Mouse (Mus musculus) limb, embryonic 10.5 days (tissue): Measurements from ENCODE around the gene Atl1. TPM values are rescaled to one million over a fixed set of nuclear protein-coding genes. Genes with fewer than 3 reads are reported as not detected.

Source experiments
- DNase-seq: peaks from one replicate; pipeline ENCODE4 v3.0.0-alpha.2; 2017; ENCODE audit warnings: low spot score
- H3K27ac ChIP-seq: fragments of 300-500 bp; sonication (generic); 2 replicates; pipeline ENCODE4 v1.5.1; 2016; ENCODE audit warnings: mild to moderate bottlenecking
- H3K27me3 ChIP-seq: fragments of 300-500 bp; sonication (generic); 2 replicates; pipeline ENCODE4 v1.6.1; 2016; ENCODE audit warnings: low read depth, mild to moderate bottlenecking; ENCODE audit not compliant: poor library complexity, severe bottlenecking
- H3K36me3 ChIP-seq: fragments of 300-500 bp; sonication (generic); 2 replicates; pipeline ENCODE4 v1.6.1; 2016; ENCODE audit warnings: mild to moderate bottlenecking, moderate library complexity
- H3K4me1 ChIP-seq: fragments of 300-500 bp; sonication (generic); 2 replicates; pipeline ENCODE4 v1.6.1; 2016
- H3K4me3 ChIP-seq: fragments of 300-500 bp; sonication (generic); 2 replicates; pipeline ENCODE4 v1.5.1; 2016; ENCODE audit warnings: mild to moderate bottlenecking, moderate library complexity
- H3K9me3 ChIP-seq: fragments of 300-500 bp; sonication (generic); replicated peaks from 2 replicates; pipeline ENCODE4 v1.6.1; 2016; ENCODE audit warnings: mild to moderate bottlenecking
- WGBS: fragments of 180-500 bp; shearing (Covaris S2); methylation state at CpG from one replicate; pipeline ENCODE4 v1.1.7; 2016; 5-methylcytosine and 5-hydroxymethylcytosine counted together
- polyA plus RNA-seq: library from polyadenylated mRNA; unstranded; fragments of >200 nt; fragmentation: Nextera tagmentation; extraction: Ambion mirVana; gene quantifications from 2 replicates; pipeline ENCODE4 v1.2.1, GENCODE M21; 2016

Atl1 gene
- polyA plus RNA-seq, 1 experiment from 2014 or later: 4.7 TPM

- 86% methylated on average over 5 of the region's 5 CpGs for WGBS
- Histone ChIP-seq H3K36me3 (peaks cover 24% of the 10 kb centered on the region; the same call in 1 of the 2 replicates), H3K4me3 (no peak overlapping the region), H3K27ac (no peak overlapping the region), H3K27me3 (no peaks in the 10 kb centered on the region), H3K4me1 (no peaks in the 10 kb centered on the region), H3K9me3 (no peaks in the 10 kb centered on the region)
- no peak for DNase-seq
These were observed 28.9 kb upstream of the Atl1 start for GRCm38 (mm10) chr12:69863505-69863904.

GRCm38 (mm10) chr12:69864164-69864692 is 28.2 kb upstream of the Atl1 start:
- Histone ChIP-seq H3K4me3 (no peak overlapping the region), H3K9me3 (no peaks in the 10 kb centered on the region), H3K27me3 (no peaks in the 10 kb centered on the region), H3K27ac (no peak overlapping the region), H3K36me3 (peaks cover 24% of the 10 kb centered on the region; the same call in 1 of the 2 replicates), H3K4me1 (no peaks in the 10 kb centered on the region)
- DNase-seq: no peak
- WGBS: 72% methylated on average over 4 of the region's 4 CpGs

GRCm38 (mm10) chr12:69867338-69867737 is 25.1 kb upstream of the Atl1 start:
- H3K9me3 ChIP-seq: no peaks in the 10 kb centered on the region
- H3K4me3 ChIP-seq: no peak overlapping the region
- H3K27me3 ChIP-seq: no peaks in the 10 kb centered on the region
- WGBS: 85% methylated on average over 5 of the region's 5 CpGs
- no peaks in the 10 kb centered on the region for H3K4me1 ChIP-seq
- H3K36me3 ChIP-seq: peaks cover 37% of the 10 kb centered on the region
- no peak for DNase-seq
- no peak overlapping the region for H3K27ac ChIP-seq

GRCm38 (mm10) chr12:69871632-69872031 is 20.8 kb upstream of the Atl1 start:
- H3K27me3 ChIP-seq: no peaks in the 10 kb centered on the region
- no peaks in the 10 kb centered on the region for H3K9me3 ChIP-seq
- no peak overlapping the region for H3K4me3 ChIP-seq
- H3K36me3 ChIP-seq: peaks cover 26% of the 10 kb centered on the region
- H3K27ac ChIP-seq: no peak overlapping the region
- no peaks in the 10 kb centered on the region for H3K4me1 ChIP-seq
- no peak for DNase-seq
- 97% methylated on average over 5 of the region's 5 CpGs for WGBS

GRCm38 (mm10) chr12:69877842-69878363 is 14.5 kb upstream of the Atl1 start:
- 88% methylated on average over 9 of the region's 9 CpGs for WGBS
- Histone ChIP-seq H3K36me3 (peaks cover 5% of the 10 kb centered on the region; the same call in 1 of the 2 replicates), H3K4me1 (peaks cover 25% of the 10 kb centered on the region), H3K4me3 (no peak overlapping the region), H3K27me3 (no peaks in the 10 kb centered on the region), H3K27ac (no peak overlapping the region), H3K9me3 (no peaks in the 10 kb centered on the region)
- DNase-seq: no peak

GRCm38 (mm10) chr12:69879172-69879665 is 13.2 kb upstream of the Atl1 start:
- DNase-seq: no peak
- Histone ChIP-seq H3K27me3 (no peaks in the 10 kb centered on the region), H3K27ac (no peak overlapping the region), H3K36me3 (0 out of 2 replicates have a peak, but pooled peaks cover 2% of the 10 kb centered on the region), H3K9me3 (no peaks in the 10 kb centered on the region), H3K4me3 (no peak overlapping the region), H3K4me1 (peaks cover 25% of the 10 kb centered on the region)
- 7% methylated on average over 4 of the region's 4 CpGs for WGBS

GRCm38 (mm10) chr12:69879739-69880138 is 12.7 kb upstream of the Atl1 start:
- Histone ChIP-seq H3K36me3 (peaks cover 2% of the 10 kb centered on the region; the same call in 1 of the 2 replicates), H3K4me1 (peaks cover 25% of the 10 kb centered on the region), H3K4me3 (no peak overlapping the region), H3K27ac (no peak overlapping the region), H3K9me3 (no peaks in the 10 kb centered on the region), H3K27me3 (no peaks in the 10 kb centered on the region)
- 26% methylated on average over 6 of the region's 6 CpGs for WGBS
- DNase-seq: no peak

- peaks cover 12% of the 10 kb centered on the region for H3K36me3 ChIP-seq
- DNase-seq: no peak
- H3K27me3 ChIP-seq: no peaks in the 10 kb centered on the region
- peaks cover 25% of the 10 kb centered on the region for H3K4me1 ChIP-seq
- H3K4me3 ChIP-seq: no peak overlapping the region
- WGBS: 34% methylated on average over 10 of the region's 10 CpGs
- H3K27ac ChIP-seq: no peak overlapping the region
- H3K9me3 ChIP-seq: no peaks in the 10 kb centered on the region
These were observed 11.1 kb upstream of the Atl1 start for GRCm38 (mm10) chr12:69881198-69881905.

GRCm38 (mm10) chr12:69884053-69884452 is 8.4 kb upstream of the Atl1 start:
- H3K27me3 ChIP-seq: no peaks in the 10 kb centered on the region

GRCm38 (mm10) chr12:69885170-69885923 is 7.1 kb upstream of the Atl1 start:
- WGBS: 91% methylated on average over 5 of the region's 5 CpGs

More at GRCm38 (mm10) chr12:69884053-69884452, 8.4 kb upstream of the Atl1 start:
- H3K27ac ChIP-seq: no peak overlapping the region
- peaks cover 24% of the 10 kb centered on the region for H3K36me3 ChIP-seq
- no peak overlapping the region for H3K4me3 ChIP-seq
- H3K9me3 ChIP-seq: no peaks in the 10 kb centered on the region
- peaks cover 23% of the 10 kb centered on the region for H3K4me1 ChIP-seq
- WGBS: 97% methylated on average over 5 of the region's 5 CpGs
- no peak for DNase-seq

GRCm38 (mm10) chr12:69887776-69888175 is 4.6 kb upstream of the Atl1 start:
- WGBS: 75% methylated on average over 6 of the region's 6 CpGs

More at GRCm38 (mm10) chr12:69885170-69885923, 7.1 kb upstream of the Atl1 start:
- no peaks in the 10 kb centered on the region for H3K9me3 ChIP-seq
- H3K27ac ChIP-seq: no peak overlapping the region
- peaks cover 20% of the 10 kb centered on the region for H3K4me1 ChIP-seq
- no peaks in the 10 kb centered on the region for H3K27me3 ChIP-seq
- peaks cover 24% of the 10 kb centered on the region for H3K36me3 ChIP-seq
- no peak overlapping the region for H3K4me3 ChIP-seq
- no peak for DNase-seq

GRCm38 (mm10) chr12:69888345-69888744 is 4.1 kb upstream of the Atl1 start:
- no peak for DNase-seq
- Histone ChIP-seq H3K27ac (no peak overlapping the region), H3K9me3 (no peaks in the 10 kb centered on the region), H3K27me3 (no peaks in the 10 kb centered on the region), H3K36me3 (peaks cover 24% of the 10 kb centered on the region), H3K4me1 (peaks cover 30% of the 10 kb centered on the region), H3K4me3 (no peak overlapping the region)
- WGBS: 78% methylated on average over 1 of the region's 1 CpGs

More at GRCm38 (mm10) chr12:69887776-69888175, 4.6 kb upstream of the Atl1 start:
- Histone ChIP-seq H3K36me3 (peaks cover 24% of the 10 kb centered on the region), H3K27me3 (no peaks in the 10 kb centered on the region), H3K4me3 (no peak overlapping the region), H3K27ac (no peak overlapping the region), H3K4me1 (peaks cover 25% of the 10 kb centered on the region), H3K9me3 (no peaks in the 10 kb centered on the region)
- DNase-seq: no peak
